Mouse (Mus musculus): ENCODE results near the gene Cdh26. TPM values are rescaled to one million over a fixed set of nuclear protein-coding genes. Genes with fewer than 3 reads are reported as not detected.

Cdh26 gene
- polyA plus RNA-seq (2017; shearing (Covaris generic)): not detected

DNA sequence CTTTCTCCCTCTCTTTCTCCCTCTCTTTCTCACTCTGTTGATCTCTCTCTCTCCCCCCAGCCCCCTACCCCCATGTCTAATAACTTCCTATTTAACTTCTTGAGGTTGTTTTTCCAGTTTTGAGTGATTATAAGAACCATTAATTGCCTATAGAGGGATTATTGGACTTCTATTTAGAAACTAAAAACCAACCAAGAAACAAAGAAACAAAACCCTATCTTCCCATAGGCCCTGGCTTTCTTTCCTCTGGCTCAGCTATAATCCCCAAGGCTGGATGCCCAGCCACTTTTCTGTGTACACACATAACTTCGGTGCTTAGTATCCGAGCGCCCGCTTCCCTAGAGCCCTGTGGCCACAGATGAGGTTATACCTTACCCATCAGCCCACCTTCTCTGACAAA lies at the start of gene Cdh26:
Gene Cdh26, plus strand, starts transcription at position 301 of the 400 bp plus-strand sequence.
- no peak for ATAC-seq

DNA sequence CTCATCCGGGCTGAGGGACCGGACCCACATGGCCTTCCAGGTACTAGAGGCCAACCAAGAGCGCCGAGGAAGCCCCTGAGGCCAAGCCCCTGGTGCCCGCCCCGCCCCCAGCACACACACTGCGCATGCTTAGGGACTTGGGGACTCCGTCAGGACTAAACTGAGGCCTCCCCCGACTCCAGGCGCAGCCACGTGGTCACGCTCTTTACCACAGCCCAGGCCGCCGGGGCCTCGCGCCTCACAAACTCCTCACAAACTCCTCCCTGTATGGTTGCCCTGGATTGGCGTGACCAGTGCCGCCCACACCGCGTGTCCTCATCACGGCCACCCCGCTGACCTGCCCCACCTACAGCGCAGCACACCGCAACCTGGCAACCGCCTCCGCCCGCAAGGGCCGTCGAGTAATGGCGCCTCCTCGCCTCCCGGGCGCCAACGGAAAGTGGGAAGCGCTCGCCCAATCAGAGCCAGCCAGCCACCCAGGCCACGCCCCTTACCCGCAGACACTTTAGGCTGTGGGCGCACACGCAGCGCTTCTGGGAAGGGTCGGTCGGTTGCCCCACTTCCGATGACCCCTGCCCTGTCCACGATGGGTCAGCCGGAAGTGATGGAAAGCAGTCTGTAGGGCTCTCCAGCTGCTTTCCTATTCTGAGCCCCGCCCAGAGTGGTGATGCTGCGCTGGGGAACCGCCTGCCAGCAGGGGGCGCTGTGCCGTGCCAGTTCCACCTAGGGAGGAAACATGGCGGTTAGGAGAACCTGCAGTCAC lies 23.1 kb upstream of the Cdh26 start, which contains the start of gene Sycp2:
Gene Sycp2, minus strand, starts transcription at position 633 of the 763 bp plus-strand sequence.
- no peak for ATAC-seq

DNA sequence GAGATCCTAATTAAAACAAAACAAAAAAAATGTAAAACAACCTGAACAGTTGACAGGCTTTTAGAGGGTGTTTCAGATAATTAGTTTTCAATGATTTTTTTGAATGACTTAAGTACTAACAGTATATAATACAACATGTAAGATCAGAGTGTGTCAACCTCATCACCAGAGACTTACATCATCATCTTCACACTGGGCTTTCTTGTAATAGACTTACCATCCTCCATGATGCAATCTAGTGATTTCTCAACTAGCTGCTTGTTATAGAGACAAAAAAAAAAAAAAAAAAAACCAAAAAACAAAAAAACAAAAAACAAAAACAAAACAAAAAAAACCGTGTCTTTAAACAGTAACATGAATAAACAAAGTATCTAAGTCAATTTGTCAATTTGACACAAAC lies 21.3 kb upstream of the Cdh26 start:
- ATAC-seq: no peak

DNA sequence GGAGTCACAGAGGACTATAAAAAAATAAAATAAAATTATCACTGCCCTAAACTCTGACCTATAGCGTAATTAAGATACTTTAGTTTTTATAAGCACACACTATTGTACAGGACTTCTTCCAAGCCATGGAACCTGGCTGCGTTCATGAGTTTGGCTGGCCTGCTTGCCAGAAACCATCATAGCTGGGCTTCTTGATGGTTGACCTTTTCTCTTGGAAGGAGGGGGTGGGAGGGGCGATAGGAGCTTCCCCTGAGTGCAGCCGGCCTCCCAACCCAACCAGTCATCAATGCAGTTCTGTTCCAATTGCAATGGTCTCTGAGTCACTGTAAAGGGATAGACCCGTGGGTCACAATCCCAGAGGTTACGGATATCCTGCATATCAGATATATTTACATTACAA lies 20.0 kb upstream of the Cdh26 start:
- no peak for ATAC-seq

DNA sequence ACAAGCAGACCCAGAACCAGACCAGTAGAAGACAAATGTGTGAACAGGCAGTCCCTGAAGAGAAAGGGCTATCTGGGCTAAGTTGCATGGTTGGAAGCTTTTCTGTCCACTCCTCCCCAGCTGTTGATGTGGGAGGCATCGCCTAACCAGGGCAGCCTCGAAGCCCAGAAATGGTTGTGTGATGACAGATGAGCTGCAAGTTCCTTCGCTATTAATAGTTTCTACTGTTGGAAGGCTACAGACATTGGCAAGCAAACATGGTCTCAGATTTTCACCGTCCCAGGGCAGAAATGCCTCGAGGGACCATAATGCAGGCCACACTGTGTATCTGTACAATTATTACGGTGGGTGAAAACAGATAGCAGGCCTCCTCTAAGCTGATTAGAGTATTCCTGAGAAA lies 17.7 kb upstream of the Cdh26 start:
- ATAC-seq: no peak

DNA sequence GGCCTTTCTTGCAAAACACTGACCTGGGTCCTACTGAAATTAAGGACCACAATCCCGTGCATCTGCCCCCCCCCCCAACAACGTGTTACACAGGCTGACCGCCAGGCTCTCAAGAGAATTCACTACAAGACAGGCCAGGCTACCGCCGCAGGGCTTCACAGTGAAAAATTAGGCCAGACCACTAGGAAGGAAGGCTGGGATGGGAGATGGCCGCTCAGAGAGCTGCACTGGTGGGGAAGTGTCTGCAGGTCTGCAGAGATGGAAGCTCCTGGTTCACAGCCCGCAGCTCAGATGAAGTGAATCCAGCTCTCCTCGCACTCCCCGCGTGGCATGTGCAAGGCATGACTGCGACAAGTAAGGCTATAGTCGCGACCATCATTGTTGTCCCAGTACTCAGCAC lies 17.2 kb upstream of the Cdh26 start:
- ATAC-seq: no peak

DNA sequence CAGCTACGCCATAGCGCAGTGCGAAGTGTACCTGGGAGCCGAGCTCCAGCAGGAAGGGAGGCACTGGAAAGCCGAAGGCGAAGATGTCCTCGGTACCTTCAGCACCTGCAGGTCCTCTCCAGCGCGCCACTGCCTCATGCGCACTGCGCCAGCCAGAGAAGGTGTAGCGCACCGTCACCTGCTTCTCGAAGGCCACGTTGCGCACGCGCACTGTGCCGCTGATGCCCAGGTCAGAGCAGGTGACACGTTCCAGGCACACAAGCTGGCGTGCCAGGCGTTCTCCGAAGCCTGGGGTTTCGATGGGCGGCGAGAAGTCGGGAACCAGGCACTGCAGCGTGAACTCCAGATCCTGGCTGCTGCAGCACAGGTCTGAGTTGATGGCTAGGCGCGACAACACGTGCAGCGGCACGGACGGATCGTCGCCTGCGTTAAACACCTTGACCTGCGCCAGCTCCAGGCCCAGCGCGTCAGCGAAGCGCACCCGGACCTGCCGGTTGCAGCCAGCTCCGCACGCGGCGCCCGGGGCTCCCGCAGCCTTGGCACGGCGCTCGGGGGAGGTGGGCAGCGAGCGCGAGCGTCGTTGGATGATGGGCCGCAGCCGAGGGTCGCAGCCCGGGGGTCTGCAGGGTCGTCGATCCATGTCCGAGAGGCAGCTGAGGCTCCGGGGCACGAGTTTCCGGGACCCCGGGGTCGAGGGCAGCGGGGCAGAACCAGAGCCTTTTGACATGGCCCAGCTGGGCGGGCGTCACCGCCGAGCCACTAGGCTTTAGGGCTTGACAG lies 16.7 kb upstream of the Cdh26 start:
- ATAC-seq: no peak

DNA sequence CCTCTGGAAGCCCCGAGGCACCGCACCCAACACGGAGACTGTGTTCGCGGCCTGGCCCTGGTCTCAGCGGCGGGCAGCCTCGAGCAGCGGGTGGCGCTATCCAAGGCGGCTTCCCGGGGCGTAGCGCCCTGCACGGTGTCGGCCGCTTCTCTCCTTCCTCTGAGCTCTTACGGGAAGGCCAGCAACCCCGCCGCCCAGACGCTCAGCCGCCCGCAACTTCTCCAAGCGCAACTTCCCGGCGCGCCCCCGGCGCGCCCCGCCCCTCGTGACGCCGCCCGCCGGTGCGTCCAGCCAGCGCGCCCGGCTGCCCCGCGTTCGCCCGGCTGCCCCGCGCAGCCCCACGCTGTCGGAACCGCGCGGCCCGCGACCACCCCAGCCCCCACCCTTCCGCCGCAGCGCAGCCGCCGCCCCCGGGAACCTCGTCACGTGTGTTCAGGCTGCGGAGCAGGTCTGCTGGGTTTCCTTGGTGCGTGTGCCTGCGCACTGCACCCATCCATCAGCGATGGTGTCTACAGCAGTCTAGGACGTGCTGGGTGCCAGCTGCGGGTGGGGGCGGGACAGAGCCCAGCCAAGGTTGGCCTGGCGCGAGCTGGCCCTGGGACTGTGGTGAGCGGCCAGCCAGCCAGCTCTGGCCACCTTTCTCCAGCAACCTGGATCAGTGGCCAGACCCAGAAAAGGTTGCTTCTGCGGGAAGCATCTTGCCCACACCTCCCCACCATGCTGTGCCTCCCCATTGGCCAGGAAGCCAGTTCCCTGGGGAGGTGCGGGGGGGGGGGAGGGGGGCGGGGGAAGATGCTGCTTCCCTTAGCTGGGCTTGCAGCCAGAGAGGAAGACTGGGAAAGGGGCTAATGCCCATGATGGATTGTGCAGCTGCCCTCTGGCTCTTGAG lies 15.8 kb upstream of the Cdh26 start, which contains the start of the genes Ppp1r3d and Fam217b:
Gene Ppp1r3d, minus strand, starts transcription at position 212 of the 889 bp plus-strand sequence.
Gene Fam217b, plus strand, starts transcription at position 264 of the 889 bp plus-strand sequence.
- ATAC-seq: no peak

DNA sequence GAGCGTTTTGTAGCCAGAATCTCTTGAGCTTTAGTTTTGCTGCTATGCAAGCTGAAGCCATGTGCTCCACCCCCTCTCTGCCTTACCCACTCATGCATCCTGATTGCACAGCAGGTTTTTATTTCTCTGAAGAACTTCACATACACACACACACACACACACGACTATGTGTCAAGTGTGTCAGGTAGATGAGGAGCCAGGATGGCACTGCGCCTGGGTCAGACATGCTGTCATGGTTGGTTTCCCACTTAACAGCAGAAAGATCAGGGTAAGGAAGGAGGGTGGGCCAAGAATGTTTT lies 15.2 kb upstream of the Cdh26 start:
- no peak for ATAC-seq

DNA sequence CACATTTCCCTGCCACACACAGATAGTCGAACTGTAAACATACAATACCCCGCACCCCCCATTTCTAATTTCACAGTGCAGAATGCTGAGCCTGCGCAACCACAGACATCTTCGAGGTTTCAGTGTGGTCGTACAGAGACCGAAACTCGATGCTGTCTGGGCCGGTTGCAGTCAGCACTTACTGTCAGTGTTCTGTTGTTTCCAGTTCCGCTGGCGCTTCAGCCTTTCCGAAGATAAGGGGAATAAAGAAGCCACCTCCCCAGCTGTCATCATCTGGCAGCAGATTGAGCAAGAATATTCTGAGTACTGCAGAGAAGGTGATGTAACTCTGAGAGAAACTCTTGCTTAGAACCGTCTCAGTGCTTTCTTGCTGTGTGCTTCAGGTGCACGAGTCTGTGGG lies 13.9 kb upstream of the Cdh26 start:
- ATAC-seq: no peak

DNA sequence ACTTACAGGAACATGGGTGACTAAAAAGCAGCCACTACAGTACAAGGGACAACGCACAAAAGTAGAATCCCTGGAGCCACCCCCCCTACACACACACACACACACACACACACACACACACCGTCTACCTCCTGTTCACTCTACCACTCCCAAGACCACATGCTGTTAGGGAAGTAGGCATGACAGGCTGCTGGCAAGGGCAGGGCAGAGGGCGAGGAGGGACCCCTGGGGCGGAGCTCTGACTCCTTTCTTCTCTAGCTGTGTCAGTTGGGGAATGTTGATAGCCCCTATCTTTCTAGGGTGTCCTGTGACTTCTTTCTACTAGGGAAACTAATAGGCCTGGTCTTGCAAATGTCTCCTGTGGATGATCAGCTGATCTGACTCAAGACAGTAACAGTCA lies 13.4 kb upstream of the Cdh26 start:
- no peak for ATAC-seq

DNA sequence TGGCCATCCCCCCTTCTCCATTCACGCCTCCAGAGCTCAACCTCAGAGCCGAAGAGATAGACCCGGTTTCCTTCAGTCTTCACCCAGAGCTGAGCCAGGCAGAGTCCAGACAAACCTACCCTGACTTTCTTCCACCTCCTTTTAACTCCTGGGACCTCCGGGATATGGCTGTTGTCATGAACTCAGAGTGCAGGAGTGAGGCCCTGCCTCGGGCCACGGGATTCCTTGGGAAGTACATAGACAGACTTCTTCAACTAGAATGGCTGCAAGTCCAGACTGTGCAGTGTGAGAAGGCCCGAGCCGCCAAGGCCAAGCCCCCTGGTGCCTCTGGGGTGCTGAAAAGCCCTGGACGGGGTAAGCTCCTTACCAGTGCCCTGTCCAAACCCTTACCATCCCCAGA lies 9.8 kb upstream of the Cdh26 start:
- ATAC-seq: no peak

DNA sequence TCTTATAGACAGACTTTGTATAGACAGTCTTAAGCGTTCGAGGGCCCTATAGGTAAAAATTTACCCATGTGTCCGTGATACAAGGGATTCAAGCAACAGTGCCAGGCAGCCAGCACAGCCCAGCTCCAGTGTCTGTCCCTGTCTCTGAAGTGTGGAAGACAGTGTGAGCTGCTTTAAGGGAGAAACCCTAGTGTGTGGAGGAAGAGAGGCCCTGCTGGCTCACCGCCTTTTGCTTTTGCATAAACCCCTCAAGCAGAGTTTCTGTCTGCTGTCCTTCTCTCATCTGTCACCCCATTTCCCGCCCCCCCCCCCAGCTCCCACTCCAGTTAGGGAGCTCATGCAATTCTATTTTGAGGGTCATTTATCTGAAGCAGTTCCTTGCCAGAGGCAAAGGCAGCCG lies 8.7 kb upstream of the Cdh26 start:
- ATAC-seq: no peak

DNA sequence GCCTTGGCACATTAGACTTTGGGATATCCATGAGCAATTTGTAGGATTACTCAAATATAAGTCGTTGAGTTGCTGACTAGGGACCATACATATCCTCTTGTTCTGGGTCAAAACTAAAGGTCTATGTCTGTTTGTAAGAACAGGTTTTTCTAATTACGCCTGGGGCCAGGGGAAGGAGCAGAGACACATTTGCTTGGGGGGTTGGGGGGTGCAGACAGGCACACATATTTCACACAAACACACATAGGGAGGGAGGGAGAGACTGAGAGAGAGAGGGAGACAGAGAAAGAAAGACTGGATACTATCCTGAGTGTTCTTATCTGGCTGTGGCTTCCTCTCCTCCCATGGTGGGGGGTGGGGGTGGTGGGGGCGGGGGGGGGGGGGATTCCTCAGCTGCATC lies 8.1 kb upstream of the Cdh26 start:
- no peak for ATAC-seq

DNA sequence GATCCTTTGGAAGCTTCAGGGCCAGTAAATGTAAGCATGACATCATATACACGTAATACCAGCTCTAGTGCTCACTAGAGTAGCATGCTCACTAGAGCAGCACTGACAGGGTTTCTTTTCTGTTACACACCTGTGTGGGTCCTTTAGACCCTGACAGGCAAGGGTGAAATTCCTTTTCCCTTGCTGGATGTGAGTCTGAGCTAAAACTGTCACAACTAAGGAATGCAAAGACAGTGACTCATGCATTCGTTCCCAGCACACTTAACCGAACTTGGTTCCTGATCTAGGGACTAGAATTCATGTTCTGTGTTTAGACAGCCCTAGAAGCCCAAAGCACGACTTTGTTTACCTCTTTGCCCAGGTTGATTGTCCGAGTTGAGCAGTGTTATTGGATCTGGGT lies 7.1 kb upstream of the Cdh26 start:
- ATAC-seq: no peak

DNA sequence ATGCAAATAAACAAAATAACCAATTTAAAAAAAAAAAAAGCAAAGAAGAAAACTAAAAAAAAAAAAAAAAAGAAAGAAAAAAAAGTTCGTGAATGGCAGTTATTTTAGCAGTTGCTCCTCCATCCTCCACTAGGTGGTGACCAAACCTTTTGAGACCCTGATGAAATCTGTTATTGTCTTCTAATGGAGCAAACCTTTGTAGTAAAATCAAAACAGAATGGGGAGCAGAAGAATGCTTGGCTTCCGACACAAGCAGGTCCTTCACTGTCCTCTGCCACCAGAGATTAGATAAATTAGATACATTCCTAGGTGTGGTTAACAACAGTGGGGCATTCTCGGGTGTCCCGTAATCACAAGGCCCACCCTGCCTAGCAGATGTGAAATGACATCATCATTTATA lies 4.1 kb upstream of the Cdh26 start:
- ATAC-seq: no peak

DNA sequence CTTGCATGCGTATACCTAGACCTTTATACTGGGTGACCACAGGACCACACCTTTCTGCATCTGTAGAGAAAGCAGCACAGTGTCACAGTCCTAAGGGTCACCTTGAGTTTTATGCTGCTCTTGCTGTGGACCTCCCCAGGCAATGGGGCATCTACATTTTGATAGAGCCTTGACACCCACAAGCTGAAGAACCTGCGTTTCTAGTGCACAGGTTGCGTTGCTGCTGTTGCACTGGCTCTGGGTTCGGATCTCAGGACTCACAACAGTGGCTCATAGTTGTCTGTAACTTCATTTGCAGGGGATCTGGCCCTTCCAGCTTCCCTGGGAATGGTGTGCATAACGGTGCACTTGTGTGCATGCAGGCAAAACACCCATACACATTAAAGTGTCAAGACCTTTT lies 3.1 kb upstream of the Cdh26 start:
- ATAC-seq: no peak

DNA sequence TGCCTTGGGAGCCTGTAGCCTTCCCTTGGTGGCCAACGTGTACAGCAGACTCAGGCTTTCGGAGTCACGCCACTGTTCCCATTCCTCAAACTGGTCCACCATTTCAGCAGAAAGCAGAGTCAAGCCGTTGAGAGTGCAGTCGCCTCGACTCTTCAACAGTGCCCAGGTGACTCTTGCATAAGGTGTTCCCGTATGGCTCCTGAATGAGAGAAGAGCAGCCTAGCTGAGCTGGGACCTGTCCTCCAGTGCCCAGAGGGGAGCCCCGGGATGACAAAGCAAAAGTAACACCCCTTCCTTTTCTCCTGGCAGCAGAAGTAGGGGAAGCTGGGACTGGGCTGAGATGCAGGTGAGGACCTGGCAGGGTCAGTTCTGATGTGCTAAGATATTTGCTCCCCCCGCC lies 2.1 kb upstream of the Cdh26 start:
- no peak for ATAC-seq

DNA sequence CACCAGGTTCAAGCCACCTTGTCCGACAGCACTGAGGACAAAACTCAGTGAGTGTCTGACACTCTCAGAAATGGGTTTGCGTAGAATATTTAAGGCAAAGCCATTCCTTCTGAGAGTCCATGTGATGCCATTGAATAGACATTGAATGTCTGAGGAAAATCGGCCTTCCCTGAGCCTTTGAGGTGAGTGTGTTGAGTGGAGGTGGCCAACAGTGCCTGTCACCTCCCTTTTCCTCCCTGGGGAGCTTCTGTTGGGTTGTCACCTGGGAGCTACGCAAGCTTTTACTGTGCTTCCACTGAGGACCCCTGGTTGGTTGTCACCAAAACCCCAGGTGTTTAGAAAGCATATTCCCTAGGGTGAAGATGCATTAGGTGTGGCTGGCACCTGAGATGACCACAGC lies 1.7 kb upstream of the Cdh26 start:
- ATAC-seq: no peak

DNA sequence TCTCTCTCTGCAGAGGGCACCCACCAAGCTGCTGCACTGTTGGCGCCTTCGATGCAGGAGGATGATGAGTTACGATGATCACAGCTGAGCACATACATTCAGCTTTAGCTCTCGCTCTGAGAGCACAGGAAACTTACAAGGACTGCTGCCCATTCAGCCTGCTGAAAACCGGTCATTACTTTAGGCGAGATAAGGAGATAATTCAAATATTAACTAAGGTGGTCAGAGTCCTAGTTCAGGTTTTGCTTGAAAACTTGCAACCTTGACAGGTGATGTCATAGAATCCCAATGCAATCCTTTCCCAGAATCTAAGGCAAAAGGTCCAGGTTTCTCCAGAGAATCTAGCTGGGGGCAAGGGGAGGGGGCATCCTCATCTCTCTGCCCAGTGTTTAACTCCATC lies 905 bp upstream of the Cdh26 start:
- no peak for ATAC-seq

DNA sequence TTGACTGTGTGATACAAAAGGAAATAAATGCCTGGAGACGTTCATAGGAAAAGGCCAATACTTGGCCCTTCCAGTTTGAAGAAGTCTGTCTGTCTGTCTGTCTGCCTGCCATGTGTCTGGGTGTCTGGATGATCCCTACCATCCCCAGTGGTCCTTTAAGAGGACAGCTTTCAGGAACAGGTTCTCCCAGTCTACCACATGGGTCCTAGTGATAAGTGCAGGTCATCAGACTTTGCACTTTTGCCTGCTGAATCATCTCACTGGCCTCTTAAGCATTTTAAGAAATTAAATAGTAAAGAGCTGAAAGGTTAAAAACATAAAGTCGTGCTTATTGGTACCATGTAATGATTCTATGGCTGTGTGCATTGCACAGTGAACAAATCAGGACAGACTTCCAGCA lies 3.2 kb downstream of the Cdh26 start:
- no peak for ATAC-seq

DNA sequence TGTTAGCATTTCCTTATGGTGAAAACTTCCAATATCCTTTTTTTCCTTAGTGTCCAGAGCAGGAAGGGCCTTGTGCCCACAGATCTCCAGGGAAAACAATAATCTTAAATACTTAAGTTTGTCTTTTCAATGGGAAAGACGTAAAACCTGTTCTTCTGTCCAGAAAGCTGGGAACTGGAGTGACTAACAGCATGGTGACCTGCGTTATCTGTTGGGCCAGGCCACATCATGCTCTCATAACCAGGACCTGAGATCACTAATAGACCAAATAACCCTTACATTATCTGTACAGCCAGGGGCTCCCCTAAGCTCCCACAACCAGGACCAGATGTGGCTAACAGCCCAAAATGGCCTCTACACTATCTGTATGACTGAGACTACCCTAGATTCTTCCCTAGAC lies 3.6 kb downstream of the Cdh26 start:
- no peak for ATAC-seq

DNA sequence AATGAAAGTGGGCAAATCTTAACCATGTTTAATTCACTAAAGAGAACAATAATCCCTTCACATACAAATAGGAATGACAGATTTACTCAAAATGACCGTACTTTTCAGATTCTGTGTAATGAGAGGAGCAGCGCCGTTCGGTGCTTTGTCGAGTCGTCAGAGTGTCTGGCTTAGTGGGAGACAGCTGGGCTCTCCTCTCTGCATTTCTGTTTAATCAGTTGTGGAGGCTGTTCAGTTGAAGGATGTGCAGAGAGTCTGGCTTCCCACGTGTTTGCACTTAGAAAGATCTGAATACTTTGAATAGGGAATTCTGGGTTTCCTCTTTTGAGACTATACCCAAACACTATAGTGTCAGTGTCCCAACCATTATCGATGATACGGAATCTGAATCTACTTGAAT lies 7.0 kb downstream of the Cdh26 start:
- ATAC-seq: no peak

All from activated CD4-positive, CD25-positive, alpha-beta regulatory T cell, adult 4 months (primary cell).